Mouse (Mus musculus) lung, embryonic 14.5 days (tissue): ENCODE results near the gene Celsr1. TPM values are rescaled to one million over a fixed set of nuclear protein-coding genes. Genes with fewer than 3 reads are reported as not detected.

Source experiments
- ATAC-seq: fragments of 200-750 bp; cut with Nextera tagmentation; 2 replicates; pipeline ENCODE4 v1.8.0; 2017; ENCODE audit warnings: mild to moderate bottlenecking, moderate TSS enrichment, moderate library complexity; ENCODE audit not compliant: insufficient read depth
- DNase-seq: peaks from one replicate; pipeline ENCODE4 v3.0.0-alpha.2; 2015
- H3K27ac ChIP-seq: fragments of 300-500 bp; sonication (generic); 2 replicates; pipeline ENCODE4 v1.5.1; 2014; ENCODE audit warnings: low read depth, mild to moderate bottlenecking, moderate library complexity
- H3K27me3 ChIP-seq: fragments of 300-500 bp; sonication (generic); 2 replicates; pipeline ENCODE4 v1.6.1; 2014; ENCODE audit warnings: low read length, control low read depth; ENCODE audit not compliant: insufficient read depth
- H3K36me3 ChIP-seq: fragments of 300-500 bp; sonication (generic); 2 replicates; pipeline ENCODE4 v1.6.1; 2014; ENCODE audit warnings: control low read depth; ENCODE audit not compliant: insufficient read depth
- H3K4me1 ChIP-seq: fragments of 300-500 bp; sonication (generic); 2 replicates; pipeline ENCODE4 v1.6.1; 2014; ENCODE audit warnings: antibody characterized with exemption, control low read depth; ENCODE audit not compliant: insufficient read depth
- H3K4me2 ChIP-seq: fragments of 300-500 bp; sonication (generic); 2 replicates; pipeline ENCODE4 v1.6.1; 2014; ENCODE audit warnings: mild to moderate bottlenecking
- H3K4me3 ChIP-seq: fragments of 300-500 bp; sonication (generic); 2 replicates; pipeline ENCODE4 v1.5.1; 2014; ENCODE audit warnings: low read depth, low read length
- H3K9ac ChIP-seq: fragments of 300-500 bp; sonication (generic); 2 replicates; pipeline ENCODE4 v1.6.1; 2014
- H3K9me3 ChIP-seq: fragments of 300-500 bp; sonication (generic); 2 replicates; pipeline ENCODE4 v1.6.1; 2016; ENCODE audit warnings: low read depth, low read length, control low read depth
- CTCF ChIP-seq: IDR thresholded peaks from 2 replicates; pipeline ENCODE4 v1.5.1; 2016; ENCODE audit warnings: antibody characterized with exemption, low read depth
- WGBS: fragments of 180-500 bp; shearing (Covaris S2); extraction: QIAGEN DNeasy Blood & Tissue Kit; methylation state at CpG from one replicate; pipeline ENCODE4 v1.1.7; 2014; 5-methylcytosine and 5-hydroxymethylcytosine counted together
- polyA plus RNA-seq: library from polyadenylated mRNA; unstranded; fragments of >200 nt; fragmentation: Nextera tagmentation; extraction: Ambion mirVana; gene quantifications from 2 replicates; pipeline ENCODE4 v1.2.1, GENCODE M21; 2014

The Celsr1 gene
- polyA plus RNA-seq, 1 experiment from 2014 or later, result 9.9 TPM

GRCm38 (mm10) chr15:86020008-86020407, 13.6 kb downstream of the Celsr1 start:
- Histone ChIP-seq H3K9me3 (no peaks in the 10 kb centered on the region), H3K36me3 (no peaks in the 10 kb centered on the region), H3K27ac (peak overlapping the region; percentile 42; the same call in 1 of the 2 replicates), H3K4me2 (no peak overlapping the region), H3K4me3 (no peak overlapping the region), H3K9ac (no peak overlapping the region), H3K27me3 (no peaks in the 10 kb centered on the region), H3K4me1 (peaks cover 11% of the 10 kb centered on the region; the same call in 1 of the 2 replicates)
- ATAC-seq (no peak), DNase-seq (no peak)
- WGBS, result 71% methylated on average over 8 of the region's 8 CpGs
- TF ChIP-seq CTCF, result no peak

- H3K4me1 ChIP-seq, result peaks cover 11% of the 10 kb centered on the region; the same call in 1 of the 2 replicates
- ATAC-seq (no peak), DNase-seq (no peak)
- no peak overlapping the region for H3K27ac ChIP-seq
- H3K4me2 ChIP-seq, result no peak overlapping the region
- no peaks in the 10 kb centered on the region for H3K36me3 ChIP-seq
- no peaks in the 10 kb centered on the region for H3K9me3 ChIP-seq
- 93% methylated on average over 5 of the region's 5 CpGs for WGBS
- TF ChIP-seq CTCF, result peak; percentile 32
- no peaks in the 10 kb centered on the region for H3K27me3 ChIP-seq
- no peak overlapping the region for H3K9ac ChIP-seq
- H3K4me3 ChIP-seq, result no peak overlapping the region
These were observed 14.6 kb downstream of the Celsr1 start for GRCm38 (mm10) chr15:86018753-86019512.

- 89% methylated on average over 6 of the region's 6 CpGs for WGBS
- no peak for ATAC-seq
- H3K4me1 ChIP-seq, result peaks cover 11% of the 10 kb centered on the region
These were observed 16.2 kb downstream of the Celsr1 start for GRCm38 (mm10) chr15:86017336-86017735.

GRCm38 (mm10) chr15:86015860-86016541, 17.6 kb downstream of the Celsr1 start:
- peak; percentile 18; the same call in 1 of the 2 replicates for ATAC-seq
- no peak for DNase-seq
- no peak for TF ChIP-seq CTCF

More at GRCm38 (mm10) chr15:86017336-86017735, 16.2 kb downstream of the Celsr1 start:
- Histone ChIP-seq H3K27me3 (no peaks in the 10 kb centered on the region), H3K4me2 (no peak overlapping the region), H3K27ac (no peak overlapping the region), H3K9ac (no peak overlapping the region), H3K4me3 (no peak overlapping the region), H3K9me3 (no peaks in the 10 kb centered on the region), H3K36me3 (no peaks in the 10 kb centered on the region)
- no peak for DNase-seq
- no peak for TF ChIP-seq CTCF

DNA sequence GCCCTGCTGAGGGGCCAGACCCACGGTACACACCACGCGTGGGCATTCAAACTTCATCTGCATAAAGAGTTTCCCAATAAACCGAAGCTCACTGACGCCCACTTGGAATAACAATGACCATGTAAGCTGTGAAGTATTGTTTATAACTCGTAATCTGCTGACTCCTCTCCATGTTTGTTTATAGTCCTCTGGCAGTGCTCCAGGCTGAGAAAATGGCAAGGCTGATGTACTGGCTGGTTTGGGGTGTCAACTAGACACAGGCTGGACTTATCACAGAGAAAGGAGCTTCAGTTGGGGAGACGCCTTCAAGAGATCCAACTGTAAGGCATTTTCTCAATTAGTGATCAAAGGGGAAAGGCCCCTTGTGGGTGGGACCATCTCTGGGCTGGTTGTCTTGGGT, 18.6 kb downstream of the Celsr1 start:
- H3K9ac ChIP-seq, result no peak overlapping the region
- no peak for TF ChIP-seq CTCF
- H3K27ac ChIP-seq, result no peak overlapping the region
- H3K4me2 ChIP-seq, result no peak overlapping the region
- ATAC-seq (no peak), DNase-seq (peak; percentile 73)
- no peaks in the 10 kb centered on the region for H3K27me3 ChIP-seq
- H3K4me1 ChIP-seq, result peaks cover 6% of the 10 kb centered on the region; the same call in 1 of the 2 replicates
- no peaks in the 10 kb centered on the region for H3K36me3 ChIP-seq
- no peak overlapping the region for H3K4me3 ChIP-seq
- no peaks in the 10 kb centered on the region for H3K9me3 ChIP-seq
- 52% methylated on average over 7 of the region's 7 CpGs for WGBS

More at GRCm38 (mm10) chr15:86015860-86016541, 17.6 kb downstream of the Celsr1 start:
- Histone ChIP-seq H3K4me1 (peaks cover 7% of the 10 kb centered on the region), H3K9me3 (no peaks in the 10 kb centered on the region), H3K36me3 (no peaks in the 10 kb centered on the region), H3K9ac (no peak overlapping the region), H3K27ac (no peak overlapping the region), H3K4me2 (no peak overlapping the region), H3K4me3 (no peak overlapping the region), H3K27me3 (no peaks in the 10 kb centered on the region)
- WGBS, result 42% methylated on average over 13 of the region's 13 CpGs

DNA sequence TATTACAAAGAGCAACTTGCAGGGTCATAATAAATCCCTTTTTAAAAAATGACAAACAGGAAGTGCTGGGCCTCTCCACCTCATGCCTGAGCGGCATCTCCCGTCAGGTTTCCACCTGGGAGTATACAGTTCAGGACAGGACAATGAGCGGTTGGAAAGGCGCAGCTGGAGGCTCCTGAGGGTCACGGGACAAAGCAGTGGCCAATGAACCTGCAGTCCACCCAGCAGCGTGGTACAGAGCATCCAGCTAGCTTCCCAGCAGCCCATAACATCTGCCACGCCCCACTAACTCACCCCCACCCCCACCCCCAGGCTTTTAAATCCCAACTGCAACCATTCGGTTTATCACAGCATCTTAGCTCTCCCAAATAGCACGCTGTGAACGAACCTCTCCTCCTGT, 19.9 kb downstream of the Celsr1 start:
- Histone ChIP-seq H3K4me3 (no peak overlapping the region), H3K27me3 (no peaks in the 10 kb centered on the region), H3K9ac (no peak overlapping the region), H3K4me2 (no peak overlapping the region), H3K9me3 (no peaks in the 10 kb centered on the region), H3K4me1 (peaks cover 4% of the 10 kb centered on the region; the same call in 1 of the 2 replicates), H3K36me3 (no peaks in the 10 kb centered on the region), H3K27ac (no peak overlapping the region)
- no peak for TF ChIP-seq CTCF
- WGBS, result 52% methylated on average over 10 of the region's 10 CpGs
- ATAC-seq (no peak), DNase-seq (no peak)

- no peak for DNase-seq
- Histone ChIP-seq H3K4me2 (no peak overlapping the region), H3K4me3 (no peak overlapping the region), H3K4me1 (peaks cover 4% of the 10 kb centered on the region; the same call in 1 of the 2 replicates), H3K27me3 (no peaks in the 10 kb centered on the region), H3K9me3 (no peaks in the 10 kb centered on the region), H3K9ac (no peak overlapping the region), H3K36me3 (no peaks in the 10 kb centered on the region), H3K27ac (peak overlapping the region; percentile 18; the same call in 1 of the 2 replicates)
- no peak for ATAC-seq
- no peak for TF ChIP-seq CTCF
- 43% methylated on average over 2 of the region's 2 CpGs for WGBS
These were observed 20.4 kb downstream of the Celsr1 start for GRCm38 (mm10) chr15:86013130-86013529.
